Mouse (Mus musculus) forebrain, embryonic 14.5 days (tissue): Measurements from ENCODE around the gene Nfil3. TPM values are rescaled to one million over a fixed set of nuclear protein-coding genes. Genes with fewer than 3 reads are reported as not detected.

ENCODE experiments used
- ATAC-seq: fragments of 200-750 bp; cut with Nextera tagmentation; 2 replicates; pipeline ENCODE4 v1.8.0; 2017; ENCODE audit warnings: mild to moderate bottlenecking, moderate library complexity
- DNase-seq: peaks from one replicate; pipeline ENCODE4 v3.0.0-alpha.2; 2015; ENCODE audit warnings: low spot score
- H3K27ac ChIP-seq: fragments of 300-500 bp; sonication (generic); 2 replicates; pipeline ENCODE4 v1.5.1; 2014; ENCODE audit warnings: low read depth, mild to moderate bottlenecking, control low read depth, low read length, moderate library complexity
- H3K27me3 ChIP-seq: fragments of 300-500 bp; sonication (generic); replicated peaks from 2 replicates; pipeline ENCODE4 v1.6.1; 2014; ENCODE audit warnings: low read length, control low read depth, mixed read lengths; ENCODE audit not compliant: control insufficient read depth, insufficient read depth
- H3K36me3 ChIP-seq: fragments of 300-500 bp; sonication (generic); 2 replicates; pipeline ENCODE4 v1.6.1; 2014; ENCODE audit warnings: low read length, control low read depth; ENCODE audit not compliant: control insufficient read depth, insufficient read depth
- H3K4me1 ChIP-seq: fragments of 300-500 bp; sonication (generic); 2 replicates; pipeline ENCODE4 v1.6.1; 2014; ENCODE audit warnings: antibody characterized with exemption, low read length, control low read depth; ENCODE audit not compliant: control insufficient read depth, insufficient read depth
- H3K4me2 ChIP-seq: fragments of 300-500 bp; sonication (generic); 2 replicates; pipeline ENCODE4 v1.6.1; 2014; ENCODE audit warnings: mild to moderate bottlenecking, control low read depth, low read length
- H3K4me3 ChIP-seq: fragments of 300-500 bp; sonication (generic); 2 replicates; pipeline ENCODE4 v1.5.1; 2014; ENCODE audit warnings: low read depth, low read length, control low read depth
- H3K9ac ChIP-seq: fragments of 300-500 bp; sonication (generic); 2 replicates; pipeline ENCODE4 v1.6.1; 2014; ENCODE audit warnings: mild to moderate bottlenecking, low read length, control low read depth, moderate library complexity
- H3K9me3 ChIP-seq: fragments of 300-500 bp; sonication (generic); replicated peaks from 2 replicates; pipeline ENCODE4 v1.6.1; 2016; ENCODE audit warnings: low read length, control low read depth, mixed read lengths; ENCODE audit not compliant: control insufficient read depth
- WGBS: fragments of 180-500 bp; shearing (Covaris S2); extraction: QIAGEN DNeasy Blood & Tissue Kit; methylation state at CpG from one replicate; pipeline ENCODE4 v1.1.7; 2014; 5-methylcytosine and 5-hydroxymethylcytosine counted together
- polyA plus RNA-seq: library from polyadenylated mRNA; unstranded; fragments of >200 nt; fragmentation: Nextera tagmentation; extraction: Ambion mirVana; gene quantifications from 2 replicates; pipeline ENCODE4 v1.2.1, GENCODE M21; 2014

Nfil3 gene
- polyA plus RNA-seq, 1 experiment from 2014 or later = 38.1 TPM

GRCm38 (mm10) chr13:52970876-52971275 lies 10.0 kb downstream of the Nfil3 start:
- H3K4me2 ChIP-seq = no peak overlapping the region
- no peak overlapping the region for H3K27ac ChIP-seq
- DNase-seq = no peak
- H3K36me3 ChIP-seq = peaks cover 27% of the 10 kb centered on the region
- H3K4me1 ChIP-seq = peaks cover 6% of the 10 kb centered on the region
- H3K4me3 ChIP-seq = no peak overlapping the region
- no peaks in the 10 kb centered on the region for H3K9me3 ChIP-seq
- H3K27me3 ChIP-seq = no peaks in the 10 kb centered on the region
- ATAC-seq = no peak
- 88% methylated on average over 6 of the region's 6 CpGs for WGBS
- H3K9ac ChIP-seq = no peak overlapping the region

GRCm38 (mm10) chr13:52962922-52963321 lies 18.0 kb downstream of the Nfil3 start:
- peaks cover 26% of the 10 kb centered on the region for H3K36me3 ChIP-seq
- H3K4me2 ChIP-seq = no peak overlapping the region
- ATAC-seq = no peak
- no peak overlapping the region for H3K4me3 ChIP-seq
- WGBS = 89% methylated on average over 4 of the region's 4 CpGs
- no peak for DNase-seq
- H3K4me1 ChIP-seq = no peaks in the 10 kb centered on the region
- H3K9me3 ChIP-seq = no peaks in the 10 kb centered on the region
- no peak overlapping the region for H3K27ac ChIP-seq
- H3K9ac ChIP-seq = no peak overlapping the region
- no peaks in the 10 kb centered on the region for H3K27me3 ChIP-seq

GRCm38 (mm10) chr13:52962361-52962760 lies 18.5 kb downstream of the Nfil3 start:
- Histone ChIP-seq H3K27ac (no peak overlapping the region), H3K4me2 (no peak overlapping the region), H3K4me1 (no peaks in the 10 kb centered on the region), H3K4me3 (no peak overlapping the region), H3K36me3 (peaks cover 20% of the 10 kb centered on the region), H3K27me3 (no peaks in the 10 kb centered on the region), H3K9me3 (no peaks in the 10 kb centered on the region), H3K9ac (no peak overlapping the region)
- 91% methylated on average over 6 of the region's 6 CpGs for WGBS
- DNase-seq (no peak), ATAC-seq (no peak)

GRCm38 (mm10) chr13:52953779-52954553 lies 26.9 kb downstream of the Nfil3 start:
- 46% methylated on average over 6 of the region's 6 CpGs for WGBS
- ATAC-seq = no peak
- peak; percentile 22 for DNase-seq

GRCm38 (mm10) chr13:52949211-52949610 lies 31.7 kb downstream of the Nfil3 start:
- no peaks in the 10 kb centered on the region for H3K27me3 ChIP-seq
- H3K36me3 ChIP-seq = no peaks in the 10 kb centered on the region
- H3K4me3 ChIP-seq = no peak overlapping the region
- no peak overlapping the region for H3K4me2 ChIP-seq
- DNase-seq (no peak), ATAC-seq (no peak)
- H3K9me3 ChIP-seq = no peaks in the 10 kb centered on the region
- H3K27ac ChIP-seq = no peak overlapping the region
- WGBS = 93% methylated on average over 3 of the region's 3 CpGs
- no peak overlapping the region for H3K9ac ChIP-seq
- H3K4me1 ChIP-seq = peaks cover 3% of the 10 kb centered on the region; the same call in 1 of the 2 replicates

More at GRCm38 (mm10) chr13:52953779-52954553, 26.9 kb downstream of the Nfil3 start:
- Histone ChIP-seq H3K4me2 (no peak overlapping the region), H3K27ac (no peak overlapping the region), H3K36me3 (no peaks in the 10 kb centered on the region), H3K9me3 (no peaks in the 10 kb centered on the region), H3K4me3 (no peak overlapping the region), H3K9ac (no peak overlapping the region), H3K27me3 (no peaks in the 10 kb centered on the region), H3K4me1 (no peaks in the 10 kb centered on the region)

- Histone ChIP-seq H3K9ac (no peak overlapping the region), H3K27me3 (no peaks in the 10 kb centered on the region), H3K9me3 (no peaks in the 10 kb centered on the region), H3K27ac (no peak overlapping the region), H3K4me3 (no peak overlapping the region), H3K36me3 (no peaks in the 10 kb centered on the region), H3K4me1 (peaks cover 3% of the 10 kb centered on the region; the same call in 1 of the 2 replicates), H3K4me2 (no peak overlapping the region)
- WGBS = 90% methylated on average over 4 of the region's 4 CpGs
- ATAC-seq = no peak
- DNase-seq = no peak
Observed at GRCm38 (mm10) chr13:52947545-52947944, 33.3 kb downstream of the Nfil3 start.

GRCm38 (mm10) chr13:52945769-52946168 lies 35.1 kb downstream of the Nfil3 start:
- no peaks in the 10 kb centered on the region for H3K9me3 ChIP-seq
- no peaks in the 10 kb centered on the region for H3K36me3 ChIP-seq
- DNase-seq (peak; percentile 69), ATAC-seq (no peak)
- no peak overlapping the region for H3K27ac ChIP-seq
- 50% methylated on average over 9 of the region's 9 CpGs for WGBS
- H3K4me1 ChIP-seq = peaks cover 3% of the 10 kb centered on the region; the same call in 1 of the 2 replicates
- no peak overlapping the region for H3K4me2 ChIP-seq
- no peak overlapping the region for H3K9ac ChIP-seq
- no peak overlapping the region for H3K4me3 ChIP-seq
- H3K27me3 ChIP-seq = no peaks in the 10 kb centered on the region

GRCm38 (mm10) chr13:52944116-52944515 lies 36.8 kb downstream of the Nfil3 start:
- no peak overlapping the region for H3K9ac ChIP-seq
- DNase-seq (no peak), ATAC-seq (no peak)
- 57% methylated on average over 4 of the region's 4 CpGs for WGBS
- no peaks in the 10 kb centered on the region for H3K27me3 ChIP-seq
- H3K27ac ChIP-seq = no peak overlapping the region
- H3K4me3 ChIP-seq = no peak overlapping the region
- H3K9me3 ChIP-seq = no peaks in the 10 kb centered on the region
- H3K4me2 ChIP-seq = no peak overlapping the region
- no peaks in the 10 kb centered on the region for H3K36me3 ChIP-seq
- H3K4me1 ChIP-seq = peaks cover 3% of the 10 kb centered on the region; the same call in 1 of the 2 replicates

- Histone ChIP-seq H3K9ac (no peak overlapping the region), H3K36me3 (no peaks in the 10 kb centered on the region), H3K4me2 (no peak overlapping the region), H3K4me3 (no peak overlapping the region), H3K4me1 (peaks cover 3% of the 10 kb centered on the region; the same call in 1 of the 2 replicates), H3K9me3 (no peaks in the 10 kb centered on the region), H3K27ac (no peak overlapping the region), H3K27me3 (no peaks in the 10 kb centered on the region)
- 51% methylated on average over 1 of the region's 1 CpGs for WGBS
- ATAC-seq = no peak
- no peak for DNase-seq
Observed at GRCm38 (mm10) chr13:52942876-52943388, 37.9 kb downstream of the Nfil3 start.
